Mouse (Mus musculus) E14TG2a.4 (cell line): ENCODE data around the gene Prkn.

ENCODE experiments used
- CTCF ChIP-seq: conservative IDR thresholded peaks from 2 replicates; pipeline ENCODE4 v1.5.1; 2014; ENCODE audit warnings: low read length
- NANOG ChIP-seq: IDR thresholded peaks from 2 replicates; pipeline ENCODE4 v1.6.1; 2014; ENCODE audit warnings: borderline replicate concordance, low read length, mixed read lengths
- POU5F1 ChIP-seq: IDR thresholded peaks from 2 replicates; pipeline ENCODE4 v1.6.1; 2014; ENCODE audit warnings: low read length, borderline replicate concordance

DNA sequence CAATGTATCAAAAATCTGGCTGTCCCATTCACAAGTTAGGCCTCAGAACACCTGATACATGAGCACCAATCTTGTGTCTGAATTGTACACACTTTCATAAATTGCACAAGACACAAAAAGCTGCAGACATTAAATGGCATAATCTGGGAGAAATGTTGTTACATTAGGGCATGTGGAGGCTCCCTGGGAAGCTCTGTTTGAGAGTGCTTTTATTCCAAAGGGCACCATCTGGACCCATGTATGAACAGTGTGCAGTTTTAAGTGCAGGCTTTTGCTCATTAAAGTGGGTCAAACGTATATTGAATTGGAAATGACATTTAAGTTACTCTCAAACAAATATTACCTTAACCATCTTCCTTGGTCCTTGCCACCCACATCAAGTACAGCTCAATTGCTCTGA lies 246.3 kb downstream of the Prkn start:
- TF ChIP-seq CTCF, result no peak
- TF ChIP-seq NANOG, result no peak
- no peak for TF ChIP-seq POU5F1
